Mouse (Mus musculus): ENCODE results near the gene Tcl1b5.
"Not testable (repeated sequence)": the region's sequence is repeated elsewhere in the genome, so short reads cannot be mapped to it uniquely, and the experiment has no call there.

The Tcl1b5 gene

GRCm38 (mm10) chr12:105176044-105176443 is at the start of gene Tcl1b5:
Gene Tcl1b5, plus strand, starts transcription at chr12:105176344.
- DNase-seq (ENCODE audit: low spot score in 2 of 2): not testable (repeated sequence)

- DNase-seq (ENCODE audit: low spot score in 2 of 2): no peak
Observed at GRCm38 (mm10) chr12:105126516-105126915, 49.6 kb upstream of the Tcl1b5 start.

DNA sequence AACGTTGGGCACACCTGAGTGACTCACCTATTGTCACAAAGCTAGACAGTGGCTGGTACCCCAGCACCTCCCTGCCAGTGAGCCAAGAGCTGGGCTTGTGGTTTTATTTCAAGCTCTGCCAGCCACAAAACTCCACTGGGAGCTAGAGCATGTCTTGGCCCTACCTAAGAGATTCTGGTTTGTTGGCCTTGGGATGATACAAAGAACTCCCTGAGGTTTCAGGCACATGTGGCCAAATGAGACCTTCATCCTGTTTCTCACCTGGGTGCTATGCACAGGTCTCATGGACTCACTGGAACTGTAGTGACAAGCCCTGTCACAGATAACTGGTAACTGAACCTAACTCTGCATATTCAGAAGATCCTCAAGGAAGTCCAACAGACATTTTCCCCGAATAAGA is 48.5 kb upstream of the Tcl1b5 start:
- no peak for DNase-seq (ENCODE audit: low spot score in 2 of 2)

DNA sequence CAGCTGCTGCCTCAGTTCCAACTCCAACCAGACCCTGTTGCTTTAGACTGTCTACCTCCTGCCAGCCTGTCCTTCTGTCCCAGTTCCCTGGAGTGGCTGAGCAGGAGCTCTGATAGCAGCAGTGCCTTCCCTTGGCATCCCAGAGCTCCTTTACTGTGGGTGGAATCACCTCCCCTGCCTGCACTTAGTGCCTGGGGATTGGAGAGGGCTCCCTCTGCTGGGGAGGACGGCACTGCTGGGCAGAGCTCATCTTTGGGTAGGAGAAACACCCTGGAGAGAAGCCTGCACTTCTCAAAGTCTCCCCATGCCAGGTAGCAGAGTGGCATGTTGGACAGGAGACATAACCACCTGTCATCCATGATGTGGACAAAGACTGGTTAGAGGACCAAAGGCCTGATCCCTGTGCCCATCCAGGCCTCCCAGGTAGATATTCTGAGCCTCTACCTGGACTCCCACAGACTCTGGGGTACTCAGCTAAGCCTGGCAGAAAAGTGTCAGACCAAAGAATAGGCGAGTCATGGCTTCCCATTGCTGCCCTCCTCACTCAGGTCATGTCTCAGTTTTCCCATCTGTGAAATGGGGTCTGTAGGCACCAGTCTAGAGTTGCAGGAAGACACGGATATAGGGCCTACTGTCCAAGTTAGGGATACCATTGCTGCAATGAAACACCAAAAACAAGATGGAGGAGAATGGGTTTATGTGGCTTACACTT is 46.5 kb upstream of the Tcl1b5 start:
- DNase-seq (ENCODE audit: low spot score in 2 of 2): not testable (repeated sequence)

GRCm38 (mm10) chr12:105134167-105134566 is 42.0 kb upstream of the Tcl1b5 start:
- DNase-seq (ENCODE audit: low spot score in 2 of 2): not testable (repeated sequence)

DNA sequence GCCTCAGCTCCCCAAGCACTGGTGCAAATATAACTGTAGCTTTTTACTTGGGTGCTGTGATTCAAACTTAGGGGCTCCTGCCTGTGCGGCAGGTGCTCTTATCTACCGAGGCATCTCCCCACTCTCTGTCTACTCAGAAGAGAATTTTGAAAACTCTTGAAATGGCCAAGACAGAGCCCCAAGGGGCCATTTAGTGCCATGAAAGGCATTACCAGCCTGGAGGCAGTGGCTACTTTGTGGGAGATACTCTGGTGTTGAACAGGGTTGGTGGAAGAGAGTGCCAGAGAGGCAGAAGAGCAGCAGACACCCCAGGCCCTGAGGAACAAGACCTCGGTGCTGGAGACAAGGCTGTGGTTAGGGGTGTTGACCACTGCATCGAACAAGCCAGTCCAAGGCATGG is 41.3 kb upstream of the Tcl1b5 start:
- not testable (repeated sequence) for DNase-seq (ENCODE audit: low spot score in 2 of 2)

DNA sequence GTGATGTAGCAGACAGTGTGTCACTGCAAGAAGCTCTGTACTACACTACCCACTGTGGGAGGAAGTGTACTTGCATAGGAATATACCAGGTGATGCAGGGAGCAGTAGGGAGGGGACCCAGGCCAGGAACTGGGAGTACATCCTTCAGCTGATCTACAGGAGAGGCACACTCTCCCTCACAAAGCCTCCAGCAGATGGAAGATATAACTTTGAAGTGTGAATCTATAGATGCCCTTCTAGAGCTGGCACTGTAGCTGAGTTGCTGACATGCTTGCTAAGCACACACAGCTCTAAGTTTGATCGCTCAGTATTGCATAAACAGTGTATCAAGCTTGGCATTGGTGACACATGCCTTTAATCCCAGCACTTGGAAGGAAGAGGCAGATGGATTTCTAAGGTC is 38.4 kb upstream of the Tcl1b5 start:
- not testable (repeated sequence) for DNase-seq (ENCODE audit: low spot score in 2 of 2)

GRCm38 (mm10) chr12:105143096-105143495 is 33.0 kb upstream of the Tcl1b5 start:
- no peak for DNase-seq (ENCODE audit: low spot score in 2 of 2)

GRCm38 (mm10) chr12:105144928-105145327 is 31.2 kb upstream of the Tcl1b5 start:
- not testable (repeated sequence) for DNase-seq (ENCODE audit: low spot score in 2 of 2)

GRCm38 (mm10) chr12:105145714-105146113 is 30.4 kb upstream of the Tcl1b5 start, which contains the start of gene Tcl1b2:
Gene Tcl1b2, plus strand, starts transcription at chr12:105146014.
- DNase-seq (ENCODE audit: low spot score in 2 of 2): no peak

- DNase-seq (ENCODE audit: low spot score in 2 of 2): not testable (repeated sequence)
Observed at GRCm38 (mm10) chr12:105155286-105155685, 20.9 kb upstream of the Tcl1b5 start.

- DNase-seq (ENCODE audit: low spot score in 2 of 2): no peak
Observed at GRCm38 (mm10) chr12:105158842-105159241, 17.3 kb upstream of the Tcl1b5 start.

GRCm38 (mm10) chr12:105159390-105159789 is 16.8 kb upstream of the Tcl1b5 start, which contains the start of gene Tcl1b1:
Gene Tcl1b1, plus strand, starts transcription at chr12:105159690.
- DNase-seq (ENCODE audit: low spot score in 2 of 2): no peak

DNA sequence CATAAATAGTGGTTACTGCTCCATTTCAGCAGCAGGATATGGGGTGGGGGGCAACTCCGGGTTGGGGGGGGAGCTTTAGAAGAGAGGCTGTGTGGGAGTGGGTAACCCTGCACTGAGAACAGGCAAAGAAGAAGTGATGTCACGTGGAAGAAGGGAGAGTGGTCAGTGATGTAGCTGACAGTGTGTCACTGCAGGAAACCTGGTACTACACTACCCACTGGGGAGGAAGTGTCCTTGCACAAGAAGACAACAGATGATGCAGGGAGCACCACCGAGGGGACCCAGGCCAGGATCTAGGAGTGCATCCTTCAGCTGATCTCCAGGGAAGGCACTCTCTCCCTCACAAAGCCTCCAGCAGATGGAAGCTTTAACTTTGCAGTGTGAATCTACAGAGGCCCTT is 9.4 kb upstream of the Tcl1b5 start:
- no peak for DNase-seq (ENCODE audit: low spot score in 2 of 2)

- no peak for DNase-seq (ENCODE audit: low spot score in 2 of 2)
Observed at GRCm38 (mm10) chr12:105173366-105173765, 2.8 kb upstream of the Tcl1b5 start.

GRCm38 (mm10) chr12:105174318-105174717 is 1.8 kb upstream of the Tcl1b5 start:
- DNase-seq (ENCODE audit: low spot score in 2 of 2): peak in 1 of 2 experiments; percentile 37

DNA sequence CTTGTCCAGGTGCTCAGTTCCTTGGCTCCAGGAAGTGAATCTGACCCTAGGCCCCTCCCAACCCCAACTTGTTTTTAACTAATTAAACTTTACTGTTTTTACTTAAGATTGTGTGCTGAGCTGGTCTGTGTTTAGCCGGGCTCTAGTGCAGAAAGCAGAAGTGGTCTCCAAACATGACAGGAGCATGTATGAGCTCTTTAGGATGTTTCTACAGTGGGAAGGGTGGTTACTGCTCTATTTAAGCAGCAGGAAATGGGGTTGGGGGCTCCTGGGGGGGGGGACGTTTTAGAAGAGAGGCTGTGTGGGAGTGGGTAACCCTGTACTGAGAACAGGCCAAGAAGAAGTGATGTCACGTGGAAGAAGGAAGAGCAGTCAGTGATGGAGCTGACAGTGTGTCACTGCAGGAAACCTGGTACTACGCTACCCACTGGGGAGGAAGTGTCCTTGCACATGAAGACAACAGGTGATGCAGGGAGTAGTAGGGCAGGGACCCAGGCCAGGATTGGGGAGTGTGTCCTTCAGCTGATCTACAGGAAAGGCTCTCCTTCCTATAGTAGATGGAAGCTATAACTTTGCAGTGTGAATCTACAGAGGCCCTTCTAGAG is 5.0 kb downstream of the Tcl1b5 start:
- DNase-seq (ENCODE audit: low spot score in 2 of 2): not testable (repeated sequence)

- peak in 1 of 2 experiments; percentile 10 for DNase-seq (ENCODE audit: low spot score in 2 of 2)
Observed at GRCm38 (mm10) chr12:105188980-105189379, 12.8 kb downstream of the Tcl1b5 start.

- DNase-seq (ENCODE audit: low spot score in 2 of 2): not testable (repeated sequence)
Observed at GRCm38 (mm10) chr12:105190743-105191142, 14.6 kb downstream of the Tcl1b5 start, which contains the start of gene Tcl1b3. Gene Tcl1b3, plus strand, starts transcription at chr12:105191043.

GRCm38 (mm10) chr12:105199684-105200497 is 23.7 kb downstream of the Tcl1b5 start:
- not testable (repeated sequence) for DNase-seq (ENCODE audit: low spot score in 2 of 2)

GRCm38 (mm10) chr12:105201657-105202056 is 25.5 kb downstream of the Tcl1b5 start, which contains the start of gene Tcl1b4:
Gene Tcl1b4, plus strand, starts transcription at chr12:105201957.
- DNase-seq (ENCODE audit: low spot score in 2 of 2): not testable (repeated sequence)

GRCm38 (mm10) chr12:105207071-105207470 is 30.9 kb downstream of the Tcl1b5 start:
- no peak for DNase-seq (ENCODE audit: low spot score in 2 of 2)
